Mouse (Mus musculus) hindbrain, embryonic 15.5 days (tissue): Measurements from ENCODE around the gene Skiv2l. TPM values are rescaled to one million over a fixed set of nuclear protein-coding genes. Genes with fewer than 3 reads are reported as not detected.

Experiments
- ATAC-seq: fragments of 200-750 bp; cut with Nextera tagmentation; 2 replicates; pipeline ENCODE4 v1.8.0; 2017; ENCODE audit warnings: low read depth, moderate number of reproducible peaks, moderate TSS enrichment; ENCODE audit not compliant: low FRiP score
- H3K27ac ChIP-seq: fragments of 300-500 bp; sonication (generic); replicated peaks from 2 replicates; pipeline ENCODE4 v1.5.1; 2015; ENCODE audit warnings: mild to moderate bottlenecking, inconsistent platforms
- H3K27me3 ChIP-seq: fragments of 300-500 bp; sonication (generic); 2 replicates; pipeline ENCODE4 v1.6.1; 2015; ENCODE audit warnings: control low read depth, inconsistent platforms
- H3K36me3 ChIP-seq: fragments of 300-500 bp; sonication (generic); 2 replicates; pipeline ENCODE4 v1.6.1; 2015; ENCODE audit warnings: control low read depth, inconsistent platforms
- H3K4me1 ChIP-seq: fragments of 300-500 bp; sonication (generic); replicated peaks from 2 replicates; pipeline ENCODE4 v1.6.1; 2015; ENCODE audit warnings: control low read depth, inconsistent platforms
- H3K4me2 ChIP-seq: fragments of 300-500 bp; sonication (generic); 2 replicates; pipeline ENCODE4 v1.6.1; 2015; ENCODE audit warnings: moderate library complexity, mild to moderate bottlenecking, inconsistent platforms
- H3K4me3 ChIP-seq: fragments of 300-500 bp; sonication (generic); 2 replicates; pipeline ENCODE4 v1.5.1; 2015; ENCODE audit warnings: mild to moderate bottlenecking, inconsistent platforms
- H3K9ac ChIP-seq: fragments of 300-500 bp; sonication (generic); 2 replicates; pipeline ENCODE4 v1.6.1; 2015; ENCODE audit warnings: inconsistent platforms
- H3K9me3 ChIP-seq: fragments of 300-500 bp; sonication (generic); 2 replicates; pipeline ENCODE4 v1.6.1; 2016; ENCODE audit warnings: control low read depth, inconsistent platforms
- WGBS: fragments of 180-500 bp; shearing (Covaris S2); methylation state at CpG from one replicate; pipeline ENCODE4 v1.1.7; 2015; 5-methylcytosine and 5-hydroxymethylcytosine counted together
- polyA plus RNA-seq: library from polyadenylated mRNA; unstranded; fragments of >200 nt; fragmentation: Nextera tagmentation; extraction: Ambion mirVana; gene quantifications from 2 replicates; pipeline ENCODE4 v1.2.1, GENCODE M21; 2015

Skiv2l gene
- polyA plus RNA-seq, 1 experiment from 2014 or later, result 63.4 TPM

DNA sequence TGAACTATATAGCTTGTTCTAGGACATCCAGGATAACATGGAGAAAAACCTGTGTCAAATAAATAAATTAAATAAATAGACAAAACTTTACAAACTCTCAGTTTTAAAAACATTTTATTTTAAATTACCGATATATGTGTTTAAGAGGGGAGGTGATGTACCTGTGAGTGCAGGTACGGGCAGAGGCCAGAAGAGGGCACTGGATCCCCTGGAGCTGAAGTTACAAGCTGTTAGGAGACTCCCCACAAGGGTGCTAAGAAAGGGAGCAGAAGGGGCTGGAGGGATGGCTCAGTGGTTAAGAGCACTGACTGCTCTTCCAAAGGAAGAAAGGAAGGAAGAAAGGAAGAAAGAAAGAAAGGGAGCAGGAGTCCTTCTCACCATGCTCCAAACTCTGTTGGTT is 41.4 kb upstream of the Skiv2l start:
- no peak overlapping the region for H3K4me2 ChIP-seq
- H3K4me1 ChIP-seq, result peaks cover 20% of the 10 kb centered on the region
- H3K36me3 ChIP-seq, result no peaks in the 10 kb centered on the region; the same call in 1 of the 2 replicates
- H3K4me3 ChIP-seq, result no peak overlapping the region
- WGBS, result 97% methylated on average over 2 of the region's 2 CpGs
- no peak for ATAC-seq
- H3K27ac ChIP-seq, result no peak overlapping the region
- H3K9ac ChIP-seq, result no peak overlapping the region
- H3K27me3 ChIP-seq, result no peaks in the 10 kb centered on the region
- no peaks in the 10 kb centered on the region for H3K9me3 ChIP-seq

DNA sequence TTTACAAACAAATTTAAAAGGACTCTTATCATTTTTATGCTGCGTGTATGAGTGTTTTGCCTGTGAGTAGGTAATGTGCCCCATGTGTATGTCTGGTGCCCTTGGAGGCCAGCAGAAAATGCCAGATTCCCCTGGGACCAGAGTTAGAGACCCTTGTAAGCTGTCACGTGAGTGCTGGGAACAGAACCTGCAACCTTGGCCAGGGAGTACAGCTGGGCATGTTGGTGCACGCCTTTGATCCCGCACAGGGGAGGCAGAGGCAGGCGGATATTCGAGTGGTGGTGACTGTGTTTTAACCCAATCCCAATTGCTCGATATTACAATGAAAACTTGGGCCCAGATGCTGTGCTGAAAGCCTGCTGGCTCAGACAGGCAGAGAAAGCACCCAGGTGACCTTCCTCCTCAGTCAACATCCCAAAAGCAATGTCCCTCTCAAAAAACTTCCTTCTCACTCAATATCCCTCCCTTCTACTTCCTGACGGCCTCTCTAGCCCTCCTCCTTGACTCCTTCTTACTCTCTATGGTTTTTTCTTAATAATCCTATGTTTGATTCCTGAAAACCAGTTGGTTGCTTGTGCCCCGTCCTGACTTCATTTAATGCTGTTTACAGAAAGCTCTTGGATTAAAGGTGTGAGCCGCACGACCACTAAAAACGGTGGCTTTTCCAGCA is 40.2 kb upstream of the Skiv2l start:
- Histone ChIP-seq H3K36me3 (no peaks in the 10 kb centered on the region), H3K4me2 (no peak overlapping the region), H3K4me1 (peaks cover 8% of the 10 kb centered on the region), H3K27me3 (no peaks in the 10 kb centered on the region), H3K9me3 (no peaks in the 10 kb centered on the region), H3K27ac (no peak overlapping the region), H3K9ac (no peak overlapping the region), H3K4me3 (no peak overlapping the region)
- ATAC-seq, result no peak
- 87% methylated on average over 12 of the region's 12 CpGs for WGBS

DNA sequence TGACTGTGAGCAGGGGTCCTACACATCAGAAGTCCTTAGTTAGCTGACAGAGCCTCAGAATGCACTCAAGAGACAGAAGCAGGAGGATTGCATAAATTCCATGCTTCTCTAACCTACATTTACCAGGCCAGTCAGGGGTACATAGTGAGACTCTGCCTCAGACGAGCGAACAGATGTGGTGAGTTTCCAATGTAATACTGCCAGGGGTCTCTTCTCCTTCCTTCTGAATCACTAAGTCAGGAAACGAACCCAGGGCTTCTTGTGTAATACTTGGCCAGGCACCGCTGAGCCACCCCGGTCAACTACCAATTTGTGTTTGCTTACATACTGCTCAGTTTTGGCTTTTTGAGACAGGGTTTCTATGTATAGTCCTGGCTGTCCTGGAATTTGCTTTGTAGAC is 37.9 kb upstream of the Skiv2l start:
- Histone ChIP-seq H3K27me3 (no peaks in the 10 kb centered on the region), H3K4me1 (no peaks in the 10 kb centered on the region), H3K9me3 (no peaks in the 10 kb centered on the region), H3K9ac (no peak overlapping the region), H3K27ac (no peak overlapping the region), H3K36me3 (no peaks in the 10 kb centered on the region), H3K4me2 (no peak overlapping the region), H3K4me3 (no peak overlapping the region)
- 86% methylated on average over 5 of the region's 5 CpGs for WGBS
- ATAC-seq, result no peak

DNA sequence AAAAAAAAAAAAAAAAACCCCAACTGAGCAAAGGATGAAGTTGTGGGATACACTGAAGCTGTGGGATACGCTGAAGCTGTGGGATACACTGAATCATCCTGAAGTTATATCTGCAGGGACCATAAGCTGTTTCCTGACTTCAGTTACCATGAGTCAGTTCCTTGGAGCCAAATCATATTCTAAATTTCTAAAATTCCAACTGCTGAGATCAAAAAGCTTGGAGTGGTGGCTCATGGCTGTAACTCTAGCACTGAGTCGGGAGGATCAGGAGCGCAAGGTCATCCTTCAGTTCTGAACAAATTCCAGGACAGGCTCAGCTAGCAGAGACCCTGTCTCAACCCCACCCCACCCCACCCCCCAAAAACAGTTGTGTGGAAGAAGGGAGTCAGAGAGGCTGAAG is 35.6 kb upstream of the Skiv2l start:
- Histone ChIP-seq H3K4me2 (no peak overlapping the region), H3K4me3 (no peak overlapping the region), H3K27ac (no peak overlapping the region), H3K27me3 (peaks cover 8% of the 10 kb centered on the region; the same call in 1 of the 2 replicates), H3K4me1 (no peaks in the 10 kb centered on the region), H3K9ac (no peak overlapping the region), H3K9me3 (no peaks in the 10 kb centered on the region), H3K36me3 (no peaks in the 10 kb centered on the region)
- 88% methylated on average over 3 of the region's 3 CpGs for WGBS
- no peak for ATAC-seq

DNA sequence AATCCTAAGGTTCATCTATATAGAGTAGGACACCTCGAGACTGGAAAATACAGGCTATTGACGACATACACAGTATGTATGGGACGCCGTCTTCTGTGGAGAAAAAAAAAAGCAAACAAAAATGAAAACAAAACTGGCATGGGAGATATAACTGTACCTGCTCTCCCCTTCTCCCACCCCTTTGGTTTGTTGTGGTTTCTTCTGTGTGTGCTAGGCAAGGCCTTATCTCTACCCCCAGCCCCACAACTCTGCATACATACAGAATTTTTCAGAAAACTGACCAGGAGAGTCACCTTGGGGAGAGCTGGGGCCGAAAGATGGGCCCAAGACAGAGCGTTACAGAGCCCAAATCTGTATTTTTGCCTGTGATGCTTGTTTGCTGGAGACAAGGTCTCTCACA is 34.7 kb upstream of the Skiv2l start:
- no peak for ATAC-seq
- Histone ChIP-seq H3K9me3 (no peaks in the 10 kb centered on the region), H3K27ac (no peak overlapping the region), H3K4me2 (no peak overlapping the region), H3K9ac (no peak overlapping the region), H3K36me3 (no peaks in the 10 kb centered on the region), H3K27me3 (peaks cover 8% of the 10 kb centered on the region; the same call in 1 of the 2 replicates), H3K4me3 (no peak overlapping the region), H3K4me1 (no peaks in the 10 kb centered on the region)
- WGBS, result 87% methylated on average over 6 of the region's 6 CpGs

DNA sequence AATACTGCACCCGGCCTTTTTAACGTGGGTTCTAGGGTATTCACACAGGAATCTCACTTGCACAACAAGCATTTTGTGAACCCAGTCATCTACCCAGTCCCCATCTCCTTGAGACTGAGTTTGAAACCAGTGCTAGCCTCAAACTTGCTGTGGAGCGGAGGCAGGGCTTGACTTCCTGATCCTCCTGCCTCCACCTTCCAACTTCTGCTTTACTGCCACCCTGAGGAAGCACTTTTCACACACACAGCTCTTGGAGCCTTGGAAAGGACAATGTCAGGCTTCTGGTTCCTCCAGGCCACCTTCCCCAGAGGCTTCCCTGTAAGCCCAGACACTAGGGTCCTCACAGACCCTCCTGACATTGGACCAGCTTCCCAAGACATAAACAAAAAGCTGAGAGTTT is 33.3 kb upstream of the Skiv2l start:
- Histone ChIP-seq H3K4me2 (no peak overlapping the region), H3K36me3 (no peaks in the 10 kb centered on the region), H3K27me3 (peaks cover 8% of the 10 kb centered on the region; the same call in 1 of the 2 replicates), H3K4me1 (no peaks in the 10 kb centered on the region), H3K9ac (no peak overlapping the region), H3K4me3 (no peak overlapping the region), H3K27ac (no peak overlapping the region), H3K9me3 (no peaks in the 10 kb centered on the region)
- 54% methylated on average over 3 of the region's 3 CpGs for WGBS
- ATAC-seq, result no peak; the same call in 1 of the 2 replicates

DNA sequence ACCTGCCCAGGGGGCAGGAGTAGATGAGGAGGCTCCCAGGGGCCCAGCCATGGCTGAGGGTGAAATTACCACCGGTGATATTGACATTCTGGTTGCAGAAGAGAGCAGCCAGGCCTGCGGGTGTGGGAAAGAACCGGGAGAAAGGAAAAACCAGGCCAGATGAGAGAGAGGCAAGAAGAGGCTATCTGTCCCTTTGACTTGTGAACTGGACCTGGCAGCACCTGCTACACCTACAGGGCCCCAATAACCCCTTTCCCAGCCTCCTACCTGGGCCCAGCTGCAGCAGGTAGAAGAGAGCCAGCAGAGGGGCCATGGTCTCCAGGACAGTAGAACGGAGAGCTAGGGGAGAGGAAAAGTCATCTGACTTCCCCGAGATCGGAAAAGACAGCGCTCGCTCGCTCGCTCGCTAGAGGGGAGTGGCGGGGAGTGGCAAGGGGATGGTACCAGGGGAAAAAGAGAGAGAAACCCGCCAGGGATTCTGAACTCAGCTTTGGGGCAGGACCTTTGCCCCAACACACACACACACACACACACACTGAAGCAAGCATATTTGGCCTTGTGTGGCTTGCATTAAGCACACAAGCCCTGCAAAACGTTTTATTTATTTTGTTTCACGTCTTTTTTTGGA is 31.8 kb upstream of the Skiv2l start, which contains the start of gene Gm20547:
TSS of gene Gm20547 (minus strand) at position 360 of the 628 bp plus-strand sequence.
- 9% methylated on average over 15 of the region's 15 CpGs for WGBS
- H3K27me3 ChIP-seq, result peaks cover 8% of the 10 kb centered on the region; the same call in 1 of the 2 replicates
- ATAC-seq, result no peak
- no peaks in the 10 kb centered on the region for H3K9me3 ChIP-seq
- no peaks in the 10 kb centered on the region for H3K4me1 ChIP-seq
- H3K4me3 ChIP-seq, result no peak within 1 kb of the TSS
- no peak within 1 kb of the TSS for H3K9ac ChIP-seq
- H3K36me3 ChIP-seq, result no peaks in the 10 kb centered on the region
- H3K27ac ChIP-seq, result no peak within 1 kb of the TSS
- H3K4me2 ChIP-seq, result no peak within 1 kb of the TSS

DNA sequence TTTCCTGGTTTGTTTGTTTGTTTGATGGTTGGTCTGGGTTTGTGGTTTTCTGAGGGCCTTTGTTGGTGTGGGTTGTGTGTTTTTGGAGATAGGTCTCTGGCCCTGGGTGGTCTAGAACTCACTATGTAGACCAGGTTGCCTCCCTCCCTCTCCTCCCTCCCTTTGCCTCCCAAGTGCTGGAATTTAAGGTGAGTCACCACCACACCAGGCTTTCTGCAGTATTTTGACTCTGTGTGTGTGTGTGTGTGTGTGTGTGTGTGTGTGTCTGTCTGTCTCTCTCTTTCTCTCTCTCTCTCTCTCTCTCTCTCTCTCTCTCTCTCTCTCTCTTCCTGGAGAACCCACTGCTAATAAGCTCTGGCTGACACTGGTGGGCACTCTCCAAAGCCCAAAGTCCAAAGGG is 31.2 kb upstream of the Skiv2l start:
- Histone ChIP-seq H3K36me3 (no peaks in the 10 kb centered on the region), H3K9me3 (no peaks in the 10 kb centered on the region), H3K27me3 (peaks cover 8% of the 10 kb centered on the region; the same call in 1 of the 2 replicates), H3K4me2 (no peak overlapping the region), H3K4me1 (no peaks in the 10 kb centered on the region), H3K27ac (no peak overlapping the region), H3K9ac (no peak overlapping the region), H3K4me3 (no peak overlapping the region)
- no peak for ATAC-seq

DNA sequence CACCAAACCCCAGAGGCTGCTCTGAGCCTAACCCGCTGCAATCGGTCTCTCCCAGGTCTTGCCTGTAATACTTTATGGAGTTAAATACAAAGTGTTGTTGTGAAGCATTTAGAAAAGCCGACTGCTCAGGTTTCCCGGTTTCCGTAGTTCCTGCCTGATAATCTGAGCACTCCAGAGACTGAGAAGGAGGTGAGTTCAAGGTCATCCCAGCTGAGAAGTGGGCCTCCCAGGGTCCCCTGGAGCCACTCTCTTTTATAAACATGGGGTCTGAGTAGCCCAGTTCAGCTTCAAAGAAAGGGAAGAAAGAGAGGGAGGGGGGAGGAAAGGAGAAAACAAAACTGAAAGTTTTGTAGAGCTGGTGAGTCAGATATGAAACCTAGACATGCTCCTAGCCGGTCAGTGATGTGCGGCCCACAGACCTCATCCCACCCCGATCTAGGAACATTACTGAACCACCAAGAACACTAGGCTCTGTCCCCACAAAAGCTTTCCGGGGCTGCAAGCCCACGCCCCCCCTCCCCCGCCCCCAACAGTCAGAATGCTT is 29.4 kb upstream of the Skiv2l start, which contains the start of gene Zbtb12:
TSS of gene Zbtb12 (plus strand) at position 148 of the 544 bp plus-strand sequence.
- WGBS, result 65% methylated on average over 11 of the region's 11 CpGs
- Histone ChIP-seq H3K36me3 (no peaks in the 10 kb centered on the region), H3K4me1 (no peaks in the 10 kb centered on the region), H3K4me3 (no peak within 1 kb of the TSS), H3K27me3 (peaks cover 8% of the 10 kb centered on the region; the same call in 1 of the 2 replicates), H3K9ac (no peak within 1 kb of the TSS), H3K27ac (no peak within 1 kb of the TSS), H3K4me2 (no peak within 1 kb of the TSS), H3K9me3 (no peaks in the 10 kb centered on the region)
- ATAC-seq, result no peak

DNA sequence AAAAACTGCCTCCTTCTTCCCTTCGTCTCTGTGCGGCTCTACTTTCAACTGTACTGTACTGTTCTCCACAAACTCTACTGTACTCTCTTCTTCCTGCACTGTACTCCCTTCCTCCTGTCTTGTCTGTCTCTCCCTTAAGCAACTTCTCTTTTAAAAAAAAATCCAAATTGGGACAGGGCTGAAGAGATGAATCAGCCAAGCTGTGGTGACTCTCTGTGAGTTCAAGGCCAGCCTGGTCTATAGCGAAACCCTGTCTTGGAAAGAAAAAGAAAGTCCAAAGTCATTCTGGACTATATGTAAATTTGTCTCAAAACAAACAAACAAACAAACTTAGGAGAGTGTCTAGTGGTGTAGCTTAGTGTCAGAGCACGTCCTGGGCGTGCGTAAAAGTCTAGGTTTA is 24.3 kb upstream of the Skiv2l start:
- H3K27ac ChIP-seq, result no peak overlapping the region

DNA sequence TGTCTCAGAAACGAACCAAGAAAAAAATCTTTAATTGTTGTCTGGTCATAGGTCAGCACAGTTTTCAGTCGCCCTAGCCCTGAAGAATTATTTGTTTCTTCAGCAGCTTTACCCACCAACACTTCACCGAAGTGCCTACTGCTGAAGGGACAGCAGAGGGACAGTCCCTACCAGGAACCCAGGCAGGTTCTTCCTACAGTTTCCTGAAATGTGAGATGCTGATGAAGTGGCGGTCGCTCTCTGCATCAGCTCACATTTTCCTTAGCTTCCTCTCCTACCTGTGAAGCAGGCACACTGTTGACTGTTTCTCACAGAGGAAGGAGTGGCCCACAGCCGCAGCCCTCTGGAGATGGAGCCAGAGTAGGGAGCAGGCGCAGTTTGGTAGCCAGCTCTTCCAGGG is 16.0 kb upstream of the Skiv2l start:
- Histone ChIP-seq H3K4me1 (no peaks in the 10 kb centered on the region), H3K27ac (no peak overlapping the region), H3K4me3 (no peak overlapping the region), H3K36me3 (no peaks in the 10 kb centered on the region), H3K4me2 (no peak overlapping the region), H3K9me3 (no peaks in the 10 kb centered on the region), H3K27me3 (no peaks in the 10 kb centered on the region), H3K9ac (no peak overlapping the region)
- no peak for ATAC-seq
- 64% methylated on average over 7 of the region's 7 CpGs for WGBS

More for the DNA sequence above, 24.3 kb upstream of the Skiv2l start:
- no peak for ATAC-seq
- WGBS, result 95% methylated on average over 6 of the region's 6 CpGs
- H3K4me3 ChIP-seq, result no peak overlapping the region
- H3K9me3 ChIP-seq, result no peaks in the 10 kb centered on the region
- H3K36me3 ChIP-seq, result no peaks in the 10 kb centered on the region
- H3K4me1 ChIP-seq, result no peaks in the 10 kb centered on the region
- no peak overlapping the region for H3K4me2 ChIP-seq
- no peak overlapping the region for H3K9ac ChIP-seq
- no peaks in the 10 kb centered on the region for H3K27me3 ChIP-seq

DNA sequence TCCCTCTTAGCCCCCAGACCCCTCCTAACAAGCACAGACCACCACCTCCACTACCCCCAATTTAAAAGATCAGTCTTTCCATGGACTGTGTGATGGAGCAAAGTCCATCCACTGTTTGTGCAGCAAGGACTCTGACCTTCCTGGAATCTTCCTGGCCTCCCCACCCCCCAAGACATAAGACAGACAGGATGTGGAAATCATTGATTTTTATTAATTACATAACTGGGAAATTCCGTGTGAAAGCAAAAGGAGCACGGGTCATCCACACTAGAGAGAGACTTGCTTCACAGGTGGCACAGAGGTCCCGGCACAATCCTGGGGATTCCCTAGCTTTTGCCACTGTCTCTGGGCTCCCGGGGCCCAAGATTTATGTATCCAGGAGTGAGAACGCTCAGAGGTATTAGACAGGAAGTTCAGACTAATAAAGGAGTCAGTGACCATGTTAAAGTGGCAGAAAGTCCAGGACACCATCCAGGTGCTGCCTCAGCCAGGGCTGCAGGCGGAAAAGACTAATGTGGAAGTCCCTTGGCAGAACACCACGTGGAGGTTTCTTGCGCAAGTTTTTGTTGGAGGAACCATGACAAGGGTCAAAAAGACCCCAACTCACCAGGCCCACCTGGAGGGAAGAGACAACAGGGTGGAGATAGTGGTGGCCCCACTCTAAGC is 12.5 kb upstream of the Skiv2l start, which contains the start of gene Cfb:
TSS of gene Cfb (minus strand) at position 103 of the 666 bp plus-strand sequence.
- Histone ChIP-seq H3K27me3 (no peaks in the 10 kb centered on the region), H3K4me1 (no peaks in the 10 kb centered on the region), H3K9ac (no peak within 1 kb of the TSS), H3K36me3 (no peaks in the 10 kb centered on the region), H3K27ac (no peak within 1 kb of the TSS), H3K9me3 (no peaks in the 10 kb centered on the region), H3K4me3 (no peak within 1 kb of the TSS), H3K4me2 (no peak within 1 kb of the TSS)
- 74% methylated on average over 8 of the region's 8 CpGs for WGBS
- ATAC-seq, result no peak
